Mouse (Mus musculus) embryonic fibroblast, embryonic 13.5 days (primary cell): ENCODE results near the gene Asic5. TPM values are rescaled to one million over a fixed set of nuclear protein-coding genes. Genes with fewer than 3 reads are reported as not detected.

Experiments used
- H3K27ac ChIP-seq: 2 replicates; pipeline ENCODE4 v1.5.1; 2012; ENCODE audit warnings: low read length, control low read depth, inconsistent platforms; ENCODE audit not compliant: insufficient read depth
- H3K4me1 ChIP-seq: 2 replicates; pipeline ENCODE4 v1.6.1; 2011; ENCODE audit warnings: low read length; ENCODE audit not compliant: control insufficient read depth, insufficient read depth
- H3K4me3 ChIP-seq: 2 replicates; pipeline ENCODE4 v1.5.1; 2011; ENCODE audit warnings: mild to moderate bottlenecking, control low read depth, low read length; ENCODE audit not compliant: insufficient read depth
- CTCF ChIP-seq: IDR thresholded peaks from 2 replicates; pipeline ENCODE4 v1.5.1; 2011; ENCODE audit warnings: mild to moderate bottlenecking, control low read depth, low read length, moderate library complexity, borderline replicate concordance; ENCODE audit not compliant: insufficient read depth
- POLR2A ChIP-seq: IDR thresholded peaks from 2 replicates; pipeline ENCODE4 v1.6.1; 2011; ENCODE audit warnings: low read depth, mild to moderate bottlenecking, control low read depth, low read length, moderate library complexity
- polyA plus RNA-seq: library from polyadenylated mRNA; stranded (reverse); fragments of >200 nt; gene quantifications from 2 replicates; pipeline ENCODE4 v1.2.4, GENCODE M21; 2011; ENCODE audit warnings: low read depth; ENCODE audit not compliant: missing spikeins, insufficient read length

The Asic5 gene
- polyA plus RNA-seq, 1 experiment, result not detected

GRCm38 (mm10) chr3:81995371-81995770 is 13.3 kb downstream of the Asic5 start:
- TF ChIP-seq POLR2A, result no peak
- TF ChIP-seq CTCF, result no peak
- no peak overlapping the region for H3K27ac ChIP-seq
- no peak overlapping the region for H3K4me3 ChIP-seq
- H3K4me1 ChIP-seq, result no peaks in the 10 kb centered on the region

- H3K4me1 ChIP-seq, result no peaks in the 10 kb centered on the region
- TF ChIP-seq CTCF, result no peak
- TF ChIP-seq POLR2A, result no peak
- no peak overlapping the region for H3K4me3 ChIP-seq
- no peak overlapping the region for H3K27ac ChIP-seq
Measured at GRCm38 (mm10) chr3:81995988-81996387, 13.9 kb downstream of the Asic5 start.

- Histone ChIP-seq H3K4me3 (no peak overlapping the region), H3K4me1 (no peaks in the 10 kb centered on the region), H3K27ac (no peak overlapping the region)
- TF ChIP-seq POLR2A (no peak), CTCF (no peak)
Measured at GRCm38 (mm10) chr3:82007002-82007401, 24.9 kb downstream of the Asic5 start.

GRCm38 (mm10) chr3:82014148-82014703 is 32.1 kb downstream of the Asic5 start:
- H3K4me3 ChIP-seq, result no peak overlapping the region
- TF ChIP-seq CTCF (no peak), POLR2A (no peak)

GRCm38 (mm10) chr3:82022421-82022920 is 40.4 kb downstream of the Asic5 start:
- no peak for TF ChIP-seq CTCF
- no peak for TF ChIP-seq POLR2A
- no peak overlapping the region for H3K4me3 ChIP-seq
- H3K27ac ChIP-seq, result no peak overlapping the region
- H3K4me1 ChIP-seq, result no peaks in the 10 kb centered on the region

More at GRCm38 (mm10) chr3:82014148-82014703, 32.1 kb downstream of the Asic5 start:
- H3K4me1 ChIP-seq, result no peaks in the 10 kb centered on the region
- H3K27ac ChIP-seq, result no peak overlapping the region

GRCm38 (mm10) chr3:82023065-82023464 is 41.0 kb downstream of the Asic5 start:
- TF ChIP-seq POLR2A (no peak), CTCF (no peak)
- H3K4me1 ChIP-seq, result no peaks in the 10 kb centered on the region
- H3K4me3 ChIP-seq, result no peak overlapping the region
- H3K27ac ChIP-seq, result no peak overlapping the region

GRCm38 (mm10) chr3:82027286-82027685 is 45.2 kb downstream of the Asic5 start:
- H3K27ac ChIP-seq, result no peak overlapping the region
- H3K4me3 ChIP-seq, result no peak overlapping the region
- no peaks in the 10 kb centered on the region for H3K4me1 ChIP-seq
- no peak for TF ChIP-seq POLR2A
- TF ChIP-seq CTCF, result no peak

- Histone ChIP-seq H3K4me1 (no peaks in the 10 kb centered on the region), H3K4me3 (no peak overlapping the region), H3K27ac (no peak overlapping the region)
- TF ChIP-seq CTCF (no peak), POLR2A (no peak)
Measured at GRCm38 (mm10) chr3:82029229-82029628, 47.1 kb downstream of the Asic5 start.

GRCm38 (mm10) chr3:82030008-82030748 is 48.1 kb downstream of the Asic5 start:
- H3K4me1 ChIP-seq, result no peaks in the 10 kb centered on the region
- TF ChIP-seq CTCF, result no peak
- TF ChIP-seq POLR2A, result no peak

More at GRCm38 (mm10) chr3:82030008-82030748, 48.1 kb downstream of the Asic5 start:
- H3K4me3 ChIP-seq, result no peak overlapping the region
- no peak overlapping the region for H3K27ac ChIP-seq
